Mouse (Mus musculus): ENCODE measurements around the gene Kmt2b. TPM values are rescaled to one million over a fixed set of nuclear protein-coding genes. Genes with fewer than 3 reads are reported as not detected.
A peak's percentile ranks its signal among the peaks of the same experiment; 100 is the strongest.

The Kmt2b gene
- total and polyA plus RNA-seq, 3 experiments, result 8.4 to 32.8 (median 17.2) TPM

GRCm38 (mm10) chr7:30553021-30553589 lies 35.4 kb downstream of the Kmt2b start:
- Histone ChIP-seq H3K27me3 (replicated peaks) (no peaks in the 10 kb centered on the region), H3K4me3 (replicated peaks in 1 of 3; ENCODE audit: low read depth in 2 of 3, low read length in 2 of 3, poor library complexity in 1 of 3) (peak overlapping the region; percentile 54 to 71 (median 70)), H3K79me2 (replicated peaks; ENCODE audit: control insufficient read depth, extremely low read depth, insufficient read depth, poor library complexity, severe bottlenecking) (peaks cover 1% of the 10 kb centered on the region), H3K36me3 (replicated peaks in 1 of 2; ENCODE audit: control insufficient read depth in 1 of 2, insufficient read depth in 1 of 2, low read length in 1 of 2) (peaks cover 32 to 55% of the 10 kb centered on the region in 2 experiments), H3K9me3 (replicated peaks; ENCODE audit: low read length) (no peaks in the 10 kb centered on the region), H3K27ac (ENCODE audit: insufficient read depth, low read depth) (peak overlapping the region; percentile 48), H3K4me2 (ENCODE audit: insufficient read depth, low read depth, poor library complexity, severe bottlenecking) (peak overlapping the region; percentile 82), H3K4me1 (ENCODE audit: control insufficient read depth in 1 of 2, insufficient read depth in 2 of 2) (peaks cover 5 to 29% of the 10 kb centered on the region in 2 experiments; a peak in 3 of 4 replicates), H3K9ac (ENCODE audit: insufficient read depth, low read depth) (peak overlapping the region; percentile 83)
- dilution Hi-C loops (cut with MboI; ENCODE audit: extremely low pct_ligation_motif_present, extremely low pct_unique_long_range_greater_than_20kb, low sequenced_read_pairs) (no loop called here), in situ Hi-C loops (cut with MboI; ENCODE audit: low pct_ligation_motif_present, low pct_unique_long_range_greater_than_20kb, low sequenced_read_pairs) (no loop called here)
- no peak for DNase-seq (ENCODE audit: extremely low read depth)
- peak; percentile 3; the same call in 1 of the 2 replicates for TF ChIP-seq SIN3A (IDR thresholded peaks at IDR 0.05; ENCODE audit: low read length)
- no peak for TF ChIP-seq CTCF (conservative IDR thresholded peaks at IDR 0.05 in 1 of 2, IDR thresholded peaks at IDR 0.05 in 1 of 2; ENCODE audit: low read depth in 2 of 2, low read length in 2 of 2)
- 0 out of 2 replicates have a peak, but pooled peaks have one; percentile 60 for TF ChIP-seq MXI1 (IDR thresholded peaks at IDR 0.05; ENCODE audit: low read depth, low read length)
- no peak for TF ChIP-seq E2F4 (IDR thresholded peaks at IDR 0.05; ENCODE audit: insufficient replicate concordance, low read depth, low read length)

GRCm38 (mm10) chr7:30552102-30553020 lies 36.2 kb downstream of the Kmt2b start, which contains the start of the genes Hspb6 and Proser3:
Hspb6 (plus strand) TSS chr7:30552178.
Proser3 (minus strand) TSS chr7:30552299.
- peak within 1 kb of the TSS; percentile 71 to 93 (median 83) for H3K4me3 ChIP-seq (replicated peaks in 1 of 3; ENCODE audit: low read depth in 2 of 3, low read length in 2 of 3, poor library complexity in 1 of 3)
- dilution Hi-C loops (cut with MboI; ENCODE audit: extremely low pct_ligation_motif_present, extremely low pct_unique_long_range_greater_than_20kb, low sequenced_read_pairs), result no loop called here
- H3K36me3 ChIP-seq (replicated peaks in 1 of 2; ENCODE audit: control insufficient read depth in 1 of 2, insufficient read depth in 1 of 2, low read length in 1 of 2), result peaks cover 32 to 52% of the 10 kb centered on the region in 2 experiments
- TF ChIP-seq ZC3H11A (IDR thresholded peaks at IDR 0.05; ENCODE audit: low read depth, low read length) (no peak), HCFC1 (IDR thresholded peaks at IDR 0.05; ENCODE audit: low read depth, low read length) (peak; percentile 62; the same call in 1 of the 2 replicates), NELFE (IDR thresholded peaks at IDR 0.05; ENCODE audit: low read depth, low read length) (peak; percentile 98), SIN3A (IDR thresholded peaks at IDR 0.05; ENCODE audit: low read length) (peak; percentile 86), KAT2A (IDR thresholded peaks at IDR 0.05; ENCODE audit: insufficient replicate concordance, low read length) (0 out of 2 replicates have a peak, but pooled peaks have one; percentile 38), EP300 (IDR thresholded peaks at IDR 0.05; ENCODE audit: low read length) (no peak), CHD1 (IDR thresholded peaks at IDR 0.05; ENCODE audit: low read depth, low read length) (0 out of 2 replicates have a peak, but pooled peaks have one; percentile 53), MXI1 (IDR thresholded peaks at IDR 0.05; ENCODE audit: low read depth, low read length) (peak; percentile 48), JUN (IDR thresholded peaks at IDR 0.05; ENCODE audit: insufficient read depth, low read depth, low read length) (no peak), RCOR1 (conservative IDR thresholded peaks at IDR 0.05; ENCODE audit: low read depth, low read length) (no peak), ELF1 (IDR thresholded peaks at IDR 0.05; ENCODE audit: low read depth, low read length) (peak; percentile 53; the same call in 1 of the 2 replicates), TBP (conservative IDR thresholded peaks at IDR 0.05; ENCODE audit: low read depth, low read length) (peak; percentile 95), ZKSCAN1 (IDR thresholded peaks at IDR 0.05; ENCODE audit: borderline replicate concordance, low read depth, low read length) (no peak), MEF2A (IDR thresholded peaks at IDR 0.05; ENCODE audit: borderline replicate concordance, low read depth, low read length) (no peak), UBTF (IDR thresholded peaks at IDR 0.05; ENCODE audit: low read depth, low read length) (no peak), POLR2AphosphoS2 (IDR thresholded peaks at IDR 0.05; ENCODE audit: low read depth, low read length) (peak; percentile 94), ETS1 (conservative IDR thresholded peaks at IDR 0.05; ENCODE audit: low read depth, low read length) (0 out of 2 replicates have a peak, but pooled peaks have one; percentile 18), MAX (IDR thresholded peaks at IDR 0.05; ENCODE audit: low read length) (peak; percentile 67), USF1 (IDR thresholded peaks at IDR 0.05; ENCODE audit: low read depth, low read length) (no peak), MYC (IDR thresholded peaks at IDR 0.05; ENCODE audit: low read depth, low read length) (peak; percentile 37; the same call in 1 of the 2 replicates), MAZ (IDR thresholded peaks at IDR 0.05; ENCODE audit: low read depth, low read length) (no peak), POLR2A (IDR thresholded peaks at IDR 0.05; ENCODE audit: low read depth, low read length) (peak; percentile 95), TCF12 (IDR thresholded peaks at IDR 0.05; ENCODE audit: low read depth, low read length) (peak; percentile 79), ZMIZ1 (IDR thresholded peaks at IDR 0.05; ENCODE audit: low read depth, low read length) (peak; percentile 95), NRF1 (IDR thresholded peaks at IDR 0.05; ENCODE audit: low read depth, low read length) (peak; percentile 47), GABPA (IDR thresholded peaks at IDR 0.05; ENCODE audit: insufficient replicate concordance, low read depth, low read length) (no peak)

More at GRCm38 (mm10) chr7:30552102-30553020, 36.2 kb downstream of the Kmt2b start, which contains the start of the genes Hspb6 and Proser3:
- Histone ChIP-seq H3K4me1 (ENCODE audit: control insufficient read depth in 1 of 2, insufficient read depth in 2 of 2) (peaks cover 2 to 21% of the 10 kb centered on the region in 2 experiments; a peak in 3 of 4 replicates), H3K9ac (ENCODE audit: insufficient read depth, low read depth) (peak within 1 kb of the TSS; percentile 83), H3K27ac (ENCODE audit: insufficient read depth, low read depth) (peak within 1 kb of the TSS; percentile 92), H3K9me3 (replicated peaks; ENCODE audit: low read length) (no peaks in the 10 kb centered on the region), H3K4me2 (ENCODE audit: insufficient read depth, low read depth, poor library complexity, severe bottlenecking) (peak within 1 kb of the TSS; percentile 82), H3K27me3 (replicated peaks) (no peaks in the 10 kb centered on the region), H3K79me2 (replicated peaks; ENCODE audit: control insufficient read depth, extremely low read depth, insufficient read depth, poor library complexity, severe bottlenecking) (no peaks in the 10 kb centered on the region; the same call in 1 of the 2 replicates)
- DNase-seq (ENCODE audit: extremely low read depth), result peak; percentile 99
- in situ Hi-C loops (cut with MboI; ENCODE audit: low pct_ligation_motif_present, low pct_unique_long_range_greater_than_20kb, low sequenced_read_pairs), result no loop called here
